Mouse (Mus musculus): ENCODE data around the gene Nfs1. TPM values are rescaled to one million over a fixed set of nuclear protein-coding genes. Genes with fewer than 3 reads are reported as not detected.

Nfs1 gene
- 30.9 TPM for polyA plus RNA-seq (2015; fragmentation: Illumina TruSeq; extraction: RNeasy Lipid Tissue Mini Kit (QIAGEN cat#74804); ENCODE audit: insufficient read depth, low replicate concordance)

GRCm38 (mm10) chr2:156143953-156144724 lies at the start of gene Nfs1, which contains the start of gene Romo1:
TSS of gene Nfs1 (minus strand) at chr2:156144186.
TSS of gene Romo1 (plus strand) at chr2:156144039.

GRCm38 (mm10) chr2:156180094-156180821 lies 36.3 kb upstream of the Nfs1 start, which contains the start of gene Rbm39:
TSS of gene Rbm39 (minus strand) at chr2:156180238.

GRCm38 (mm10) chr2:156126992-156127391 lies 17.0 kb downstream of the Nfs1 start, which contains the start of gene Gm28036:
TSS of gene Gm28036 (minus strand) at chr2:156127092.

GRCm38 (mm10) chr2:156111358-156112079 lies 32.5 kb downstream of the Nfs1 start, which contains the start of the genes Cpne1 and Rbm12:
TSS of gene Cpne1 (minus strand) at chr2:156111965.
TSS of gene Rbm12 (minus strand) at chr2:156111978.

Other genes with a start within 250 kb of the Nfs1 start
- 51.4 TPM for gene Uqcc1, start 213.9 kb downstream of the Nfs1 start, polyA plus RNA-seq (2015; fragmentation: Illumina TruSeq; extraction: RNeasy Lipid Tissue Mini Kit (QIAGEN cat#74804); ENCODE audit: insufficient read depth, low replicate concordance)
- gene Gm15557, start 203.5 kb downstream of the Nfs1 start, polyA plus RNA-seq (2015; fragmentation: Illumina TruSeq; extraction: RNeasy Lipid Tissue Mini Kit (QIAGEN cat#74804); ENCODE audit: insufficient read depth, low replicate concordance), result not detected
- gene Gdf5, start 198.8 kb downstream of the Nfs1 start, polyA plus RNA-seq (2015; fragmentation: Illumina TruSeq; extraction: RNeasy Lipid Tissue Mini Kit (QIAGEN cat#74804); ENCODE audit: insufficient read depth, low replicate concordance), result not detected
- 41.4 TPM for gene Cep250, start 187.7 kb downstream of the Nfs1 start, polyA plus RNA-seq (2015; fragmentation: Illumina TruSeq; extraction: RNeasy Lipid Tissue Mini Kit (QIAGEN cat#74804); ENCODE audit: insufficient read depth, low replicate concordance)
- 3.1 TPM for gene 6430550D23Rik, start 136.2 kb downstream of the Nfs1 start, polyA plus RNA-seq (2015; fragmentation: Illumina TruSeq; extraction: RNeasy Lipid Tissue Mini Kit (QIAGEN cat#74804); ENCODE audit: insufficient read depth, low replicate concordance)
- 49.9 TPM for gene Ergic3, start 136.1 kb downstream of the Nfs1 start, polyA plus RNA-seq (2015; fragmentation: Illumina TruSeq; extraction: RNeasy Lipid Tissue Mini Kit (QIAGEN cat#74804); ENCODE audit: insufficient read depth, low replicate concordance)
- gene Fer1l4, start 91.2 kb downstream of the Nfs1 start, polyA plus RNA-seq (2015; fragmentation: Illumina TruSeq; extraction: RNeasy Lipid Tissue Mini Kit (QIAGEN cat#74804); ENCODE audit: insufficient read depth, low replicate concordance), result not detected
- 0.32 TPM for gene Spag4, start 79.0 kb downstream of the Nfs1 start, polyA plus RNA-seq (2015; fragmentation: Illumina TruSeq; extraction: RNeasy Lipid Tissue Mini Kit (QIAGEN cat#74804); ENCODE audit: insufficient read depth, low replicate concordance)
- 53.8 TPM for gene Cpne1, start 32.2 kb downstream of the Nfs1 start, polyA plus RNA-seq (2015; fragmentation: Illumina TruSeq; extraction: RNeasy Lipid Tissue Mini Kit (QIAGEN cat#74804); ENCODE audit: insufficient read depth, low replicate concordance)
- 39.7 TPM for gene Rbm12, start 32.2 kb downstream of the Nfs1 start, polyA plus RNA-seq (2015; fragmentation: Illumina TruSeq; extraction: RNeasy Lipid Tissue Mini Kit (QIAGEN cat#74804); ENCODE audit: insufficient read depth, low replicate concordance)
- gene Gm28036, start 17.1 kb downstream of the Nfs1 start, polyA plus RNA-seq (2015; fragmentation: Illumina TruSeq; extraction: RNeasy Lipid Tissue Mini Kit (QIAGEN cat#74804); ENCODE audit: insufficient read depth, low replicate concordance), result 28.9 TPM
- 18.4 TPM for gene Romo1, start 147 bp downstream of the Nfs1 start, polyA plus RNA-seq (2015; fragmentation: Illumina TruSeq; extraction: RNeasy Lipid Tissue Mini Kit (QIAGEN cat#74804); ENCODE audit: insufficient read depth, low replicate concordance)
- 835 TPM for gene Rbm39, start 36.1 kb upstream of the Nfs1 start, polyA plus RNA-seq (2015; fragmentation: Illumina TruSeq; extraction: RNeasy Lipid Tissue Mini Kit (QIAGEN cat#74804); ENCODE audit: insufficient read depth, low replicate concordance)
- 32.8 TPM for gene Phf20, start 52.3 kb upstream of the Nfs1 start, polyA plus RNA-seq (2015; fragmentation: Illumina TruSeq; extraction: RNeasy Lipid Tissue Mini Kit (QIAGEN cat#74804); ENCODE audit: insufficient read depth, low replicate concordance)
- 11.5 TPM for gene Cnbd2, start 168.1 kb upstream of the Nfs1 start, polyA plus RNA-seq (2015; fragmentation: Illumina TruSeq; extraction: RNeasy Lipid Tissue Mini Kit (QIAGEN cat#74804); ENCODE audit: insufficient read depth, low replicate concordance)
- not detected for gene Scand1, start 168.5 kb upstream of the Nfs1 start, polyA plus RNA-seq (2015; fragmentation: Illumina TruSeq; extraction: RNeasy Lipid Tissue Mini Kit (QIAGEN cat#74804); ENCODE audit: insufficient read depth, low replicate concordance)

Measured in spleen, adult 10 weeks (tissue).